Mouse (Mus musculus) E14TG2a.4 (cell line): ENCODE measurements around the gene Pdpk1.

Experiments used
- CTCF ChIP-seq: conservative IDR thresholded peaks from 2 replicates; pipeline ENCODE4 v1.5.1; 2014; ENCODE audit warnings: low read length
- POU5F1 ChIP-seq: IDR thresholded peaks from 2 replicates; pipeline ENCODE4 v1.6.1; 2014; ENCODE audit warnings: low read length, borderline replicate concordance

DNA sequence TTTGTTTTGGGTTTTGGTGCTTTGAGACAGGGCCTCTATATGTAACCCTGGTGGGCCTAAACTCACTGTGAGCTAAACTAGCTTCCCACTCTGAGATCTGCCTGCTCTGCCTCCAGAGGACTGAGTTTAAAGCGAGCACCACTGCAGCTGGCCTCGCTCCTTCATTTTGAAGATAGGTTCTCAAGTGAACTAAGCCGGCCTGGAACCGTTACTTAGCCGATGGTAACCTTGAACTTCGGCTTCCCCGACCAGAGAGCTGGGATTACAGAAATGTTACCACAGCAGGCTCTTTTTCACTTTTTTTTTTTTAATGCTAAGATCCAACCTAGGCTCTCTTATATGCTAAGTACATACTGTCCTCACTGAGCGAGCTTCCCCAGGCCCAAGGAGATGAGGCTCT, 42.5 kb upstream of the Pdpk1 start:
- TF ChIP-seq CTCF (no peak), POU5F1 (no peak)
